Mouse (Mus musculus) megakaryocyte, embryonic 14.5 days (primary cell): ENCODE data around the gene Pds5b.

Experiments used
- FLI1 ChIP-seq: IDR thresholded peaks from 2 replicates; pipeline ENCODE4 v1.6.1; 2012; ENCODE audit warnings: low read length, inconsistent platforms, mixed read lengths
- GATA1 ChIP-seq: IDR thresholded peaks from 3 replicates; pipeline ENCODE4 v1.6.1; 2012; ENCODE audit warnings: mixed read lengths, low read length, inconsistent platforms, borderline replicate concordance

DNA sequence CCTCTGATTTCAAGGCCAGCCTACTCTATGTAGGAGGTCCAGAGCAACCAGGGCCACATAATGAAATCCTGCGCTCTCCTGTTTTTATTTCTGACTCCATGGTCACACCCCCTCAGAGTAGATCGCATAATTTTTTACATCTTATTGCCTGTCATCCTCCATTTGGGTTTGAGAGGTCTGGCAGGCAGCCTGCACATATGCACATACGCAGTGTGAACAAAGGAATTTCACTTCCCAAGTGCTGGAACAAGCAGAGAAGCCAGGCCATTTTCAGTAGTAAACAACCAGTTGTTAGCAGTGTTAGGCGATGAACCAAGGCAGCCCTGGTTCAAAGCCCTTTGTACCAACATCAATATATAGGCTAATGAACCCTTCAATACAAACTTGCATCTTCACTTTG lies 147.6 kb downstream of the Pds5b start:
- TF ChIP-seq GATA1, result no peak
- TF ChIP-seq FLI1, result no peak
